Mouse (Mus musculus) lung, postnatal 14 days (tissue): ENCODE measurements at regions not wholly inside any gene's neighbourhood (a gene's known extent, or its start where the extent isn't known, plus 50 kb on each side); places are given as distances from the start of the nearest gene placed in this dataset.

Experiments used
- DNase-seq: peaks from one replicate; pipeline ENCODE4 v3.0.0; 2021

DNA sequence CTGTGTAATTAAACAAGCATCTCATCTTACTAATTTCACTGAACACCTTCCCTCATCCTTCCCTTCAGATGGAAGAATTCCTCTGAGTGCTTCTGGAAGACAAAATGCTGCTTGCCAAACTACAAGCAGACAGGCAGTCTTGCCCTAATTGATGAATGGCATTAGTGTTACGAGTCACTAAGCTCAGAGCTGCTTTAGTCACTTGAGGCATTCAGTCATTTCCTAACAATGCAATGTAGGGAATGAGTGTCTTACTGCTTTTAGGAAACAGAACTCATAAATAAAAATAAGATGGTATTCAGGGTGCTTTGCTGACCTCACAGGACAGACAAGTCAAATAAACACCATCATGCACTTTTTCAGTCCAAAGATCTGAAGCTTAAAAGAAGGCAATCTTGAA, 285.1 kb upstream of the Paip1 start:
- DNase-seq, result no peak

GRCm38 (mm10) chr13:119145713-119146112, 282.7 kb upstream of the Paip1 start:
- DNase-seq, result no peak

GRCm38 (mm10) chr13:119147701-119148100, 280.7 kb upstream of the Paip1 start:
- DNase-seq, result no peak

DNA sequence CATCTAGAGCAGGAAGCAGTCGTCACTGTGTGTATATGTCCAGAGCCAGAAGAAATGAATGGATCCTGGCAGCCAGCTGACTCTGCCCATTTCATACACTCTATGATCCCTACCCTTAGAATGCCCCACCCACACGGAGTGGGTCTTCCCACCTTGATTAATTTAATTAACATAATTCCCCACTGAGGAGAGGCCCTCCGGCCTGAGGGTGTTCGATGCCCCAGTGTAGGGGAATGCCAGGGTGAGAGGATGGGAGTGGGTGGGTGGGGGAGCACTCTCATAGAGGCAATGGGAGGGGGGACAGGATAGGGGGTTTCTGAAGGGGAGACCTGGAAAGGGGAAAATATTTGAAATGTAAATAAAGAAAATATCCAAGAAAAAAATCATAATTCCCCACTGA, 279.3 kb upstream of the Paip1 start:
- no peak for DNase-seq

GRCm38 (mm10) chr13:119150847-119151548, 277.4 kb upstream of the Paip1 start:
- no peak for DNase-seq

- DNase-seq, result peak; percentile 13
Measured at GRCm38 (mm10) chr13:119177753-119178152, 250.6 kb upstream of the Paip1 start.

DNA sequence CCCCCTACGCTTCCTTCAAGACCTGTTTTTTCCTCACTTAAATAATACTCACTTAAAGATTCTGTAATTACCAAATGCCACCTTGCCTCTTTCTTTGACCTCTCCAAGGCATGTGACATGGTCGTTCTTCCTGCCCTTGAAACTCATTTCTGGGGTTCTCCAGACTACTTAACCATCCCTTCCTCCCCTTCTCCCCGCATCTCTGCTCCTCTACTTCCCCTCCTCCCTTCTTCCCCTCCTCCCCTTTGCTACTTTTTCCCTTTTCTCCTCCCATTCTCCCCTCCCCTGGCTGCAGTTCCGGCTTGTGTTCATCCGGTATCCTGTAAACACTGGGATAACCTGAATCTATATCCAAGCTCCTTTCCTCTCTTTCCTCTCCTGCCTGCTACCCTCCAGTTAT, 250.2 kb upstream of the Paip1 start:
- DNase-seq, result no peak

- no peak for DNase-seq
Measured at GRCm38 (mm10) chr13:119179157-119179920, 249.1 kb upstream of the Paip1 start.

DNA sequence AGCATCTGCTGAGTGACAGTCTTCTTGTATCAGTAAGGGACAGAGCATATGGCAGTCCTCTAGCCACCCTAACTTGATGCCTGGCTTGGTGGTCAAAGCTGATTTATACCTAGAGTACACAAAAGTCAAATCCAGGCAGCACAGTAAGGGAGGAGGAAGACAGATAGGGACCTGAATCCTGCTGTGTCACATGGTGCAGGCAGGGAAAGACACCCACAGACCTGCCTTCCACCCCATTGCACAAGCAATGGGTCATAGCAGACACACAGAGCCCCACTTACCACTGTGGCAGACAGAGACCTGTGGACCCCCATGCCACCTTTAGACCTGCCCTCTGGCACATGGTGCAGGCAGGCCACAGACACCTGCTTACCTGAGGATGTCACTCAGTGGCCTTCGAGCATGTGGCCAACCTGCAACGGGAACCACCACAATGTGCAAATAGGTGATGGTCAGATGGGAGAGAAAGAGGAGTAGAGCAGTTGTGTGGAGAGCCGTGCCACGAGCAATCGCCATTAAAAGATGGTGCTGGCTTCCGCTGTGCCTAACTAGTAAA, 244.0 kb upstream of the Paip1 start:
- no peak for DNase-seq

- no peak for DNase-seq
Measured at GRCm38 (mm10) chr13:119185567-119186143, 242.7 kb upstream of the Paip1 start.

DNA sequence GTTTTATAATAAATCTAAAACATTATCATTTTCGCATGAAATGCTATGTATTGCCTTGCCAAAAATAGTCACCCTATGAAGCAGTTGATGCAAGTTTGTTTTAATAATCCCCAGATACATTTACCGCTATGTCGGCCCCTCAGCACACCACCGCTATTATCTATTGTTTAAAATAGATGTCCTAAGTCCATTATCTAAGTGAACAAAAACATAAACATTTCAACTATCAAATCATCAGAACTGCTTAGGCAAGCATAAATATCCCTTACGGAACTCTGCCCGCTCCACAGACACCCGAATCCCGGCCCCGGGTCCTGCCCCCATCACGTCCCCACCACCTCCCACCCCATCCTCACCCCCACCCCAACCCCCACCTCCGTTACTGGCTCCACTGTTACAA, 196.8 kb upstream of the Paip1 start:
- no peak for DNase-seq

DNA sequence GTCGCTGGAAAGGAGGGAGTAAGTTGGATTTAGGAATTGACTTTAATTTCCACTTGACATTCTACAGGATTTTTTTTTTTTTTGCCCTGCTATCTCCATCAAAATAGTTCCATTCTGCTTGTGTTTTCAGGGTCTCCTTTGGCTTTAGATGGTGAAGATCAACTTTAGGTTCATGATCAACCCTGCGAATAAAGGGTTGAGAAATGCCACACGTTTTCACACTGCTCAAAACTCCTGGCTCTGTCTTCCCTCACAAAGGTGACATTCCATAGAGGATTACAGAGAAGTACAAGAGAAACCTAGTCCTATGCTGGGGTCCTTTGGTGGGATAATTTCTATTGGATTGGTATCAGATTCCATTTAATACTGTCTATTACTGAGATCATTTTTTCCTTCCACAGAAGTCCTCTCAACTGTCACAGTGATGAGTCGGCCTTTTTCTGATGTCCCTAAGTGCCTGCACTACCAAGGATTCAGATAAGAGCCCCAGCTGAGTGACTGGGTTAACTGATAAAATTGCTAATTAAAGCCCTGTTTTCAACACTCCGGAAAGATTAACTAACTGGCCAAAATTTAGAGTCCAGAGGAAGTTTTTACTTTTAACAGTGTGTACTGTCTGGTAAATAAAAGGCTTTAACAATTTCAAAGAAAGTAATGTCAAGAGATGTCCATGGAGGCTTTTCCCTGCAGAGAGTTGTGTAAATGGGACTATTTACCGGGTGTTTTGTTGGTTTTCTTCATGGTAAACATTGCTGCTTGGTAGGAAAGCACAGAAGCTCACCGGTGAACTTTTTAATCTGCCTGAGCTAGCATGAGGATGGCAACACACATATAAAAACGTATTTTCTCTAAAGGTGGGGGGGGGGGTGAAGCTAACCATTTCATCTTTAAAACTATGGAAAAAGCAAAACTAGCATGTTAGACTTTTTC, 196.0 kb upstream of the Paip1 start:
- DNase-seq, result no peak

DNA sequence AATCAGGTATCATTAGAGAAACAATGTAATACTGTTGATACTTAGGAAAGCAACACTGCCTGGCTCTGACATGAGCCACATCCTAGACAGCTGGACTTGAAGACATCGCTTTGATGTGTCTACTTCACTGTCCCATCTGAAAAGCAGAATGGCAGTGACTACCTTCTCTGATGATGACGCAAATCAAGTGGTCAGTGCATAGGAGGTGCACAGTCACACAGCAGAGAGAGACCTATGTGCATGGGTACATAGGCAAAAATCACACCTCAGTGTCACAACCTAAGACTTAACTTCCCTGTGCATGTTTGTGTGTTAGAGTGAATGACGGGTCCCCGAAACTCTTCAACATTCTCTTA, 195.4 kb upstream of the Paip1 start:
- no peak for DNase-seq

GRCm38 (mm10) chr13:119233869-119234268, 194.5 kb upstream of the Paip1 start:
- DNase-seq, result no peak

DNA sequence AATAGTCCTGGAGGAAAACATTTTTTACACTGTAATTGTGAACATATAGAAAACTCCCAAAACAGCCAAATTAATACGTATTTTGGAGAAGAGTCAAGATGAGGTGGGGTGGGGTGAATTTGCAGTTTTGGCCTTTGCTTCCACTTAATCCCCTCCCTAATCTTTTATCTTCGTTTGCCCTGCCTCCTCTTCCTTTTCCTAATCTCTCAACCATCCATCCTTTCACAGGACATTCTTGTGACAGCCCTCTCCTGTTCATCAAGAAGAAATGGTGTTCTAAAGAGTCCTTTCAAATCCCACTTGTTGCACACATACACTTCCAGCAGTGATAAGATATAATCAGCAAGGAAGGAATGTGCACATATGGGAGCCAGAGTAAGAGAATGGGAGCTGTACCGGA, 186.0 kb upstream of the Paip1 start:
- no peak for DNase-seq

- DNase-seq, result no peak
Measured at GRCm38 (mm10) chr13:119247101-119247500, 181.3 kb upstream of the Paip1 start.

GRCm38 (mm10) chr13:119252006-119252405, 176.4 kb upstream of the Paip1 start:
- no peak for DNase-seq

- DNase-seq, result no peak
Measured at GRCm38 (mm10) chr13:119256350-119256749, 172.1 kb upstream of the Paip1 start.

DNA sequence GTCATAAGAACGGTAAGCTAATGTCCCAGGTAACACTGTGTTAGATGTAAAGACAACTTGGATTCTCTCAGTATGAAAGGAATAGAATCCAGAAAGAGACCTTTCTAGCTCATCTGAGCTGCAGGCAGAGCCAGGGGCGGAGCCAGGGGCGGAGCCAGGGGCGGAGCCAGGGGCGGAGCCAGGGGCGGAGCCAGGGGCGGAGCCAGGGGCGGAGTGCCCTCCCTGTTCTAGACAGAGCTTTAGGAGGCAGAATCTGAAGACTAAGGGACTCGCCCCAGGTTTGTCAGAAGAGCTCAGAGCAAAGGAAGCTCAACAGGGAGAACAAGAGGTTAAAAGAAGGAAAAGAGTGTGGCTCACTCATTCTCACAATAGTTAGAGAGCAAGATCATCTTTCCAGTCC, 169.9 kb upstream of the Paip1 start:
- no peak for DNase-seq

- DNase-seq, result no peak
Measured at GRCm38 (mm10) chr13:119263561-119263960, 164.8 kb upstream of the Paip1 start.

DNA sequence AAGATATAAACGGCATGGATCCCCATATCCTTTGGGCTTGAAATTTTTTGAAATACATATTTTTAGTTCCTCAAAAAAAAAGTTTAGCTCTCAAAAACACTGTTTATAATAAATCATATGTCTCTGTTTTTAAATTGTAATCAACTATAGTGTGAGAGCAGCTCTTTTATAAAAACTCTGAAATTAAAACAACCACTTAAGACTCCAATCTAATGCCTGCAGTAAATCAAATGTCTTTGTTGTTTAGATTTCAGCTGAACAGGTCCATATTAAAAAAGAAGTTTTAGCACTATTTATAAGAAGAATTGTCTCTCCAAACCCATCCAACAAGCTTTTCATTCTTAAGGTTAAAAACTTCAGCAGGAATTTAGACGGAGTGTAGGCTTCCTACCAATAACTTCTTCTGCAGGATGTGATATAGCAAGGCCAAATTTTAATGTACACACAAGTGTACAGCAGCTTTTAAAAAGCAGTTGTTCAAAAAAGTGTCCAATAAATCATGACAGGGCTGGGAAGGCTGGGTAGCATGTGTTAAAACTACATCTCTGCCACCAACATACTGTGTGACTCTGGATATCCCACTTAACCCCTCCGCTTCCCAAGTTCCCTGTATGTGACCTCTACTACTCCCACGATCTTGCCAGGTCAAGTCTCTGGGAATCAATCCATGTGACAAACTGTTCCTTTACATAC, 160.6 kb upstream of the Paip1 start:
- DNase-seq, result no peak

DNA sequence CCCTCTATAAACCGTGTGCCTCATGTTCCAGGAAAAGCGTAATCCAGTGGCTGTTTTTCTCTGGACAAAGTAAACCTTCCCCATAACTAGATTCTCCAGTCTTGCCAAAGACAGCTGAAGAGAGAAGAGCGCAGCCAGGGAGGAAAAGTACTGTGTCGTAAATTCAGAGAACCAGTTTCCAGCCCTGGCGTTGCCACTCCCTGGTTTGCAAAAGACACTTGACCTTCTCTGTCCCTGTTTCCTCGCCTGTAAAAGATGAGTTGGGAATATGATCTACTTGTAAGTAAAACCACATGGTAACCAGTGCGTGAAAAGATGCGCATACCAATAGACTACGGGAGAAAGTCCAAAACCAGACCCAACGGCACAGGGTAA, 160.1 kb upstream of the Paip1 start:
- DNase-seq, result no peak
